In the genomic region with DNA sequence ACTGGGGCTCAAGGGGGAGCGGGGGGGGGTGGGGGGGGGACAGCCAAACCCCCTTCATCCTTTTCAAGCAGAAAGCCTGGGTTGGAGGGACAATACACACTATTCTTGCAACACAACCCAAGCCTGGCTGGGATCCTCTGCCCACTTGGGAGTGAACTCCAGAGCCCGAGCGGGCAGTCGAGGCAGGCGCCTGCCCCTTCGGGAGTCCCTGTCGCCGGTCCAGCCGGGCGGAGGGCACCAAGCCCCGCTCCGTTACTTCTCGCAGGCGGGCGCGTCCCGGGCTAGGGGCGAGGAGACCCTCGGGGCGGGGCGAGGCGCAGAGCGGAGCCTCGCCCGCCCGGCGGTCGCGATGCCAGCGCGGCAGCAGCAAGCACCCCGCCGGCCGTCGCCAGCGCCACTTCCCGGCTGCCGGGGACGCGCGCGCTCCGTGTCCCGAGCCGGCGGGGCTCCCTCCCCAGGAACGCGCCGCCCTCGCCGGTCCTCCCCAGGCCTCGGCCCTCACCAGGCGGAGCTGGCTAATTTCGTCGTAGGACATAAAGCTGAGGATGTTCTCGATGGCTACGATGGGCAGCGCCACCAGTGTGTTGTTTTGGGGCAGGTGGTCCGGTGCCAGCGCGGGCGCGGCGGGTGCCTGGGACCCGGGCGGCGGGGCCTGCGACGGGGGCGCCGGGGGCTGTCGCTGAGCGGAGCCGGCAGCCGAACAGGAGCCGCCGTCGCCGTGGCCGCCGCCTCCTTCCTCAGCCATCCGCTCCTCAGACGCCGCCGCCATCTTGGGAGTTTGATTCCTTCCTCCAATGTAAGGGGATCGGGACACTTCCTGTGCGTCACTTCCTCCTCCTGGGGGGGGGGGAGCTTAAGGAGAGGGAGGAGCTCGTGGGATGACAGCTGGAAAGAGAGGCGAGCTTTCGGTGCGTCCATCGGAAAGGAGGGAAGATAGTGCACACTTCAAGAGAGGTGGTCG, we compare ENCODE assay signal across 7 mouse cellular contexts. TPM values are rescaled to one million over a fixed set of nuclear protein-coding genes. Genes with fewer than 3 reads are reported as not detected.
DNase-seq lines count a peak whose midpoint lies in the region; ATAC-seq and TF ChIP-seq lines count a peak whose summit lies in the region.

A gene (minus strand): TSS at position 809 of the 961 bp plus-strand sequence.

- peak; percentile 94 for ATAC-seq in intestine, postnatal 0 days
- ATAC-seq in midbrain, embryonic 12.5 days (ENCODE audit: low FRiP score, low read depth): peak; percentile 93

- H3K9me3 ChIP-seq in intestine, postnatal 0 days (ENCODE audit: control insufficient read depth): no peaks in the 10 kb centered on the region
- H3K9me3 ChIP-seq in midbrain, embryonic 12.5 days: no peaks in the 10 kb centered on the region

- H3K36me3 ChIP-seq in intestine, postnatal 0 days (ENCODE audit: control insufficient read depth, insufficient read depth): peaks cover 6% of the 10 kb centered on the region; the same call in 1 of the 2 replicates
- H3K36me3 ChIP-seq in midbrain, embryonic 12.5 days: peaks cover 5% of the 10 kb centered on the region; the same call in 1 of the 2 replicates
- no peaks in the 10 kb centered on the region for H3K36me3 ChIP-seq in small intestine, adult 2 months (ENCODE audit: control insufficient read depth, insufficient read depth, low read length)

- H3K4me3 ChIP-seq in intestine, postnatal 0 days (ENCODE audit: low read depth, low read length): peak within 1 kb of the TSS; percentile 91
- peak within 1 kb of the TSS; percentile 99 for H3K4me3 ChIP-seq in midbrain, embryonic 12.5 days
- H3K4me3 ChIP-seq in small intestine, adult 2 months (ENCODE audit: low read depth, low read length): peak within 1 kb of the TSS; percentile 86

- peak within 1 kb of the TSS; percentile 78 for H3K27ac ChIP-seq in intestine, postnatal 0 days (ENCODE audit: low read depth, low read length)
- H3K27ac ChIP-seq in midbrain, embryonic 12.5 days (replicated peaks): peak within 1 kb of the TSS; percentile 82
- H3K27ac ChIP-seq in small intestine, adult 2 months (ENCODE audit: insufficient read depth, low read depth, low read length): peak within 1 kb of the TSS; percentile 3; the same call in 1 of the 2 replicates

- peak within 1 kb of the TSS; percentile 97 for H3K9ac ChIP-seq in intestine, postnatal 0 days (ENCODE audit: low read depth, low read length)
- peak within 1 kb of the TSS; percentile 97 for H3K9ac ChIP-seq in midbrain, embryonic 12.5 days (replicated peaks)

- DNase-seq in adrenal gland, adult 8-10 months: peak; percentile 84
- peak; percentile 91 for DNase-seq in embryo, embryonic 9.5 days (ENCODE audit: extremely low spot score)
- DNase-seq in gonadal fat pad, adult 2 months (ENCODE audit: low read depth): no peak
- DNase-seq in left cerebral cortex, postnatal 4 days: peak; percentile 91

- no peaks in the 10 kb centered on the region for H3K27me3 ChIP-seq in intestine, postnatal 0 days (replicated peaks; ENCODE audit: control insufficient read depth, insufficient read depth, low read length)
- no peaks in the 10 kb centered on the region for H3K27me3 ChIP-seq in midbrain, embryonic 12.5 days
- H3K27me3 ChIP-seq in small intestine, adult 2 months (ENCODE audit: control insufficient read depth, insufficient read depth, low read length): no peaks in the 10 kb centered on the region

- 0 out of 2 replicates have a peak, but pooled peaks cover 4% of the 10 kb centered on the region for H3K4me1 ChIP-seq in intestine, postnatal 0 days (replicated peaks; ENCODE audit: control insufficient read depth, insufficient read depth, low read length)
- H3K4me1 ChIP-seq in midbrain, embryonic 12.5 days: peaks cover 24% of the 10 kb centered on the region
- peaks cover 3% of the 10 kb centered on the region; the same call in 1 of the 2 replicates for H3K4me1 ChIP-seq in small intestine, adult 2 months (ENCODE audit: control insufficient read depth, insufficient read depth, insufficient read length, low read length)

- intact Hi-C loops in left cerebral cortex, postnatal 4 days (cut with DNase I): loop anchor here (10.0 kb wide), 1 partner anchor 64 kb away; a partner anchor contains a TSS

- no peak for TF ChIP-seq CTCF in intestine, postnatal 0 days (IDR thresholded peaks at IDR 0.05; ENCODE audit: low read depth)
- TF ChIP-seq CTCF in small intestine, adult 2 months (IDR thresholded peaks at IDR 0.05; ENCODE audit: extremely low read depth, insufficient read length, insufficient replicate concordance, low read depth, low read length): no peak

- under 1% methylated on average over 89 of the region's 93 CpGs for WGBS in intestine, postnatal 0 days
- WGBS in midbrain, embryonic 12.5 days: under 1% methylated on average over 82 of the region's 93 CpGs
- under 1% methylated on average over 92 of the region's 93 CpGs for WGBS in small intestine, adult 2 months

- H3K4me2 ChIP-seq in intestine, postnatal 0 days (replicated peaks; ENCODE audit: low read depth): peak within 1 kb of the TSS; percentile 97
- peak within 1 kb of the TSS; percentile 95 for H3K4me2 ChIP-seq in midbrain, embryonic 12.5 days (replicated peaks)

- TF ChIP-seq POLR2A in small intestine, adult 2 months (IDR thresholded peaks at IDR 0.05; ENCODE audit: low read depth, low read length): peak; percentile 83; the same call in 1 of the 2 replicates

RNA-seq across cellular contexts. Expression of the gene that starts here (rescaled TPM):
- 10 to 100 TPM; 36.2 to 46.8 (median 38.1) TPM for total RNA-seq in adrenal gland, adult 8-10 months (2022)
- polyA plus RNA-seq in gonadal fat pad, adult 2 months (2012; rRNA removed): 14.6 and 15.0 TPM in 2 replicates
- 9.7 and 10.6 TPM in 2 replicates for polyA plus RNA-seq in intestine, postnatal 0 days (2015; fragmentation: Nextera tagmentation; extraction: Ambion mirVana)
- total RNA-seq in left cerebral cortex, postnatal 4 days (2021): 10 to 100 TPM; 47.6 to 49.8 TPM
- polyA plus RNA-seq in midbrain, embryonic 12.5 days (2016; fragmentation: Nextera tagmentation; extraction: Ambion mirVana): 32.9 and 36.4 TPM in 2 replicates
- polyA plus RNA-seq in small intestine, adult 2 months (2012; rRNA removed): 6.4 and 8.0 TPM in 2 replicates

Comparison
In these comparisons a context has a peak if more than half of its experiments do, and no peak if none do; other contexts are left out.
1. H3K27ac ChIP-seq: peak in every context shown above with its lines; median percentile 82 in midbrain, embryonic 12.5 days; 78 in intestine, postnatal 0 days; 3 in small intestine, adult 2 months.